Mouse (Mus musculus) heart, embryonic 16.5 days (tissue): Measurements from ENCODE around the gene Rnf224. TPM values are rescaled to one million over a fixed set of nuclear protein-coding genes. Genes with fewer than 3 reads are reported as not detected.

ENCODE experiments used
- ATAC-seq: fragments of 200-750 bp; cut with Nextera tagmentation; replicated peaks from 2 replicates; pipeline ENCODE4 v1.8.0; 2017; ENCODE audit warnings: moderate number of reproducible peaks; ENCODE audit not compliant: insufficient read depth, low FRiP score; ENCODE audit errors: extremely low read depth
- H3K27ac ChIP-seq: fragments of 300-500 bp; sonication (generic); 2 replicates; pipeline ENCODE4 v1.5.1; 2014; ENCODE audit warnings: mild to moderate bottlenecking, low read length, control low read depth, moderate library complexity
- H3K27me3 ChIP-seq: fragments of 300-500 bp; sonication (generic); 2 replicates; pipeline ENCODE4 v1.6.1; 2014; ENCODE audit warnings: low read length, mixed read lengths; ENCODE audit not compliant: control insufficient read depth, insufficient read depth
- H3K36me3 ChIP-seq: fragments of 300-500 bp; sonication (generic); 2 replicates; pipeline ENCODE4 v1.6.1; 2014; ENCODE audit not compliant: control insufficient read depth, insufficient read depth
- H3K4me1 ChIP-seq: fragments of 300-500 bp; sonication (generic); 2 replicates; pipeline ENCODE4 v1.6.1; 2014; ENCODE audit warnings: low read length, mixed read lengths; ENCODE audit not compliant: control insufficient read depth, insufficient read depth
- H3K4me2 ChIP-seq: fragments of 300-500 bp; sonication (generic); 2 replicates; pipeline ENCODE4 v1.6.1; 2014; ENCODE audit warnings: low read depth, mild to moderate bottlenecking, control low read depth, low read length
- H3K4me3 ChIP-seq: fragments of 300-500 bp; sonication (generic); 2 replicates; pipeline ENCODE4 v1.5.1; 2014; ENCODE audit warnings: mild to moderate bottlenecking, control low read depth, low read length
- H3K9ac ChIP-seq: fragments of 300-500 bp; sonication (generic); 2 replicates; pipeline ENCODE4 v1.6.1; 2014; ENCODE audit warnings: low read length, control low read depth
- H3K9me3 ChIP-seq: fragments of 300-500 bp; sonication (generic); replicated peaks from 2 replicates; pipeline ENCODE4 v1.6.1; 2016; ENCODE audit warnings: low read length; ENCODE audit not compliant: control insufficient read depth
- WGBS: fragments of 180-500 bp; shearing (Covaris S2); extraction: QIAGEN DNeasy Blood & Tissue Kit; methylation state at CpG from one replicate; pipeline ENCODE4 v1.1.7; 2014; 5-methylcytosine and 5-hydroxymethylcytosine counted together
- polyA plus RNA-seq: library from polyadenylated mRNA; unstranded; fragments of >200 nt; fragmentation: Nextera tagmentation; extraction: Ambion mirVana; gene quantifications from 2 replicates; pipeline ENCODE4 v1.2.1, GENCODE M21; 2015

Gene Rnf224
- polyA plus RNA-seq, 1 experiment from 2014 or later, result not detected

- Histone ChIP-seq H3K36me3 (peaks cover 4% of the 10 kb centered on the region; the same call in 1 of the 2 replicates), H3K9me3 (no peaks in the 10 kb centered on the region), H3K9ac (peak within 1 kb of the TSS; percentile 68), H3K4me2 (peak within 1 kb of the TSS; percentile 95), H3K27me3 (peaks cover 16% of the 10 kb centered on the region; the same call in 1 of the 2 replicates), H3K4me3 (peak within 1 kb of the TSS; percentile 62), H3K4me1 (peaks cover 13% of the 10 kb centered on the region), H3K27ac (no peak within 1 kb of the TSS)
- ATAC-seq, result no peak
- under 1% methylated on average over 47 of the region's 59 CpGs for WGBS
These were observed 5.5 kb upstream of the Rnf224 start, which contains the start of the genes Rnf208 and Cysrt1 for GRCm38 (mm10) chr2:25242101-25242506. Rnf208 (plus strand) TSS chr2:25242255. Cysrt1 (minus strand) TSS chr2:25242452.

- Histone ChIP-seq H3K27ac (no peak overlapping the region), H3K27me3 (peaks cover 16% of the 10 kb centered on the region; the same call in 1 of the 2 replicates), H3K4me2 (peak overlapping the region; percentile 95), H3K4me1 (peaks cover 13% of the 10 kb centered on the region), H3K36me3 (peaks cover 4% of the 10 kb centered on the region; the same call in 1 of the 2 replicates), H3K4me3 (peak overlapping the region; percentile 62), H3K9me3 (no peaks in the 10 kb centered on the region), H3K9ac (no peak overlapping the region)
- WGBS, result 14% methylated on average over 6 of the region's 6 CpGs
- no peak for ATAC-seq
These were observed 4.8 kb upstream of the Rnf224 start for GRCm38 (mm10) chr2:25241438-25241775.

- H3K4me2 ChIP-seq, result peak overlapping the region; percentile 71
- no peaks in the 10 kb centered on the region for H3K9me3 ChIP-seq
- no peak overlapping the region for H3K27ac ChIP-seq
- 1% methylated on average over 29 of the region's 29 CpGs for WGBS
- peaks cover 13% of the 10 kb centered on the region for H3K4me1 ChIP-seq
- H3K4me3 ChIP-seq, result peak overlapping the region; percentile 49
- peaks cover 4% of the 10 kb centered on the region; the same call in 1 of the 2 replicates for H3K36me3 ChIP-seq
- H3K9ac ChIP-seq, result peak overlapping the region; percentile 60
- H3K27me3 ChIP-seq, result peaks cover 18% of the 10 kb centered on the region; the same call in 1 of the 2 replicates
- ATAC-seq, result peak; percentile 75
These were observed 4.3 kb upstream of the Rnf224 start for GRCm38 (mm10) chr2:25240723-25241437.

- H3K9ac ChIP-seq, result peak overlapping the region; percentile 60
- H3K4me2 ChIP-seq, result peak overlapping the region; percentile 71
- H3K27me3 ChIP-seq, result peaks cover 20% of the 10 kb centered on the region; the same call in 1 of the 2 replicates
These were observed 3.7 kb upstream of the Rnf224 start for GRCm38 (mm10) chr2:25240310-25240709.

GRCm38 (mm10) chr2:25239766-25240165, 3.2 kb upstream of the Rnf224 start:
- 81% methylated on average over 3 of the region's 3 CpGs for WGBS
- no peak overlapping the region for H3K9ac ChIP-seq
- H3K4me2 ChIP-seq, result no peak overlapping the region
- H3K27ac ChIP-seq, result no peak overlapping the region
- peaks cover 13% of the 10 kb centered on the region for H3K4me1 ChIP-seq
- no peaks in the 10 kb centered on the region for H3K9me3 ChIP-seq
- ATAC-seq, result no peak
- no peak overlapping the region for H3K4me3 ChIP-seq
- no peaks in the 10 kb centered on the region for H3K36me3 ChIP-seq
- peaks cover 20% of the 10 kb centered on the region; the same call in 1 of the 2 replicates for H3K27me3 ChIP-seq

More at GRCm38 (mm10) chr2:25240310-25240709, 3.7 kb upstream of the Rnf224 start:
- Histone ChIP-seq H3K27ac (0 out of 2 replicates have a peak overlapping the region, but pooled peaks have one; percentile 9), H3K4me1 (peaks cover 13% of the 10 kb centered on the region), H3K9me3 (no peaks in the 10 kb centered on the region), H3K36me3 (no peaks in the 10 kb centered on the region; the same call in 1 of the 2 replicates), H3K4me3 (peak overlapping the region; percentile 49)
- 57% methylated on average over 8 of the region's 8 CpGs for WGBS
- no peak for ATAC-seq

GRCm38 (mm10) chr2:25238106-25238505, 1.5 kb upstream of the Rnf224 start:
- no peaks in the 10 kb centered on the region for H3K9me3 ChIP-seq
- no peak for ATAC-seq
- peaks cover 13% of the 10 kb centered on the region for H3K4me1 ChIP-seq
- no peak overlapping the region for H3K4me3 ChIP-seq
- no peaks in the 10 kb centered on the region for H3K36me3 ChIP-seq
- H3K4me2 ChIP-seq, result no peak overlapping the region
- H3K9ac ChIP-seq, result no peak overlapping the region
- H3K27me3 ChIP-seq, result peaks cover 16% of the 10 kb centered on the region; the same call in 1 of the 2 replicates
- H3K27ac ChIP-seq, result no peak overlapping the region

- peaks cover 14% of the 10 kb centered on the region; the same call in 1 of the 2 replicates for H3K27me3 ChIP-seq
These were observed 935 bp upstream of the Rnf224 start for GRCm38 (mm10) chr2:25237522-25237921.

GRCm38 (mm10) chr2:25234551-25235220, 1.9 kb downstream of the Rnf224 start:
- Histone ChIP-seq H3K9ac (no peak overlapping the region), H3K27ac (no peak overlapping the region), H3K4me3 (no peak overlapping the region), H3K9me3 (no peaks in the 10 kb centered on the region), H3K27me3 (peaks cover 6% of the 10 kb centered on the region; the same call in 1 of the 2 replicates), H3K4me1 (no peaks in the 10 kb centered on the region), H3K36me3 (no peaks in the 10 kb centered on the region), H3K4me2 (no peak overlapping the region)
- ATAC-seq, result no peak
- WGBS, result 57% methylated on average over 5 of the region's 5 CpGs

More at GRCm38 (mm10) chr2:25237522-25237921, 935 bp upstream of the Rnf224 start:
- Histone ChIP-seq H3K4me3 (no peak overlapping the region), H3K36me3 (no peaks in the 10 kb centered on the region), H3K4me1 (peaks cover 13% of the 10 kb centered on the region), H3K4me2 (no peak overlapping the region), H3K27ac (no peak overlapping the region), H3K9ac (no peak overlapping the region), H3K9me3 (no peaks in the 10 kb centered on the region)
- no peak for ATAC-seq
- WGBS, result 55% methylated on average over 4 of the region's 4 CpGs

- Histone ChIP-seq H3K4me1 (no peaks in the 10 kb centered on the region), H3K9ac (no peak within 1 kb of the TSS), H3K4me3 (no peak within 1 kb of the TSS), H3K4me2 (no peak within 1 kb of the TSS), H3K27me3 (peaks cover 6% of the 10 kb centered on the region; the same call in 1 of the 2 replicates), H3K9me3 (no peaks in the 10 kb centered on the region), H3K36me3 (no peaks in the 10 kb centered on the region), H3K27ac (no peak within 1 kb of the TSS)
- WGBS, result 82% methylated on average over 3 of the region's 3 CpGs
- no peak for ATAC-seq
These were observed 2.5 kb downstream of the Rnf224 start, which contains the start of gene Slc34a3 for GRCm38 (mm10) chr2:25234050-25234449. Slc34a3 (minus strand) TSS chr2:25234364.
